Mouse (Mus musculus) testis, adult 2 months (tissue): ENCODE results near the gene Gm20388. TPM values are rescaled to one million over a fixed set of nuclear protein-coding genes. Genes with fewer than 3 reads are reported as not detected.
A peak's percentile ranks its signal among the peaks of the same experiment; 100 is the strongest.

Experiments used
- H3K27ac ChIP-seq: fragments of 200-500 bp; 2 replicates; pipeline ENCODE4 v1.5.1; 2012; ENCODE audit warnings: low read depth, low read length; ENCODE audit not compliant: control insufficient read depth, insufficient read depth
- H3K27me3 ChIP-seq: fragments of 200-500 bp; 2 replicates; pipeline ENCODE4 v1.6.1; 2012; ENCODE audit warnings: mild to moderate bottlenecking, low read length, moderate library complexity; ENCODE audit not compliant: control insufficient read depth, insufficient read depth
- H3K36me3 ChIP-seq: fragments of 200-500 bp; 2 replicates; pipeline ENCODE4 v1.6.1; 2012; ENCODE audit warnings: mild to moderate bottlenecking, low read length; ENCODE audit not compliant: control insufficient read depth, insufficient read depth
- H3K4me1 ChIP-seq: fragments of 200-500 bp; 2 replicates; pipeline ENCODE4 v1.6.1; 2012; ENCODE audit warnings: low read length; ENCODE audit not compliant: control insufficient read depth, insufficient read depth
- H3K4me3 ChIP-seq: fragments of 200-500 bp; 2 replicates; pipeline ENCODE4 v1.5.1; 2012; ENCODE audit warnings: low read depth, mild to moderate bottlenecking, low read length, moderate library complexity, mixed read lengths; ENCODE audit not compliant: control insufficient read depth
- CTCF ChIP-seq: fragments of 200-500 bp; IDR thresholded peaks from 2 replicates; pipeline ENCODE4 v1.5.1; 2012; ENCODE audit warnings: low read depth, mild to moderate bottlenecking, inconsistent platforms, low read length, moderate library complexity; ENCODE audit not compliant: control insufficient read depth, insufficient read depth, insufficient replicate concordance
- POLR2A ChIP-seq: fragments of 200-500 bp; IDR thresholded peaks from 2 replicates; pipeline ENCODE4 v1.6.1; 2012; ENCODE audit warnings: low read depth, mild to moderate bottlenecking, inconsistent platforms, low read length, moderate library complexity; ENCODE audit not compliant: control insufficient read depth
- polyA plus RNA-seq: library from polyadenylated mRNA; depleted of rRNA; stranded (reverse); fragments of >200 nt; gene quantifications from 2 replicates; pipeline ENCODE4 v1.2.3, GENCODE M21; 2012

Gm20388 gene
- polyA plus RNA-seq, 1 experiment = 5.6 TPM

DNA sequence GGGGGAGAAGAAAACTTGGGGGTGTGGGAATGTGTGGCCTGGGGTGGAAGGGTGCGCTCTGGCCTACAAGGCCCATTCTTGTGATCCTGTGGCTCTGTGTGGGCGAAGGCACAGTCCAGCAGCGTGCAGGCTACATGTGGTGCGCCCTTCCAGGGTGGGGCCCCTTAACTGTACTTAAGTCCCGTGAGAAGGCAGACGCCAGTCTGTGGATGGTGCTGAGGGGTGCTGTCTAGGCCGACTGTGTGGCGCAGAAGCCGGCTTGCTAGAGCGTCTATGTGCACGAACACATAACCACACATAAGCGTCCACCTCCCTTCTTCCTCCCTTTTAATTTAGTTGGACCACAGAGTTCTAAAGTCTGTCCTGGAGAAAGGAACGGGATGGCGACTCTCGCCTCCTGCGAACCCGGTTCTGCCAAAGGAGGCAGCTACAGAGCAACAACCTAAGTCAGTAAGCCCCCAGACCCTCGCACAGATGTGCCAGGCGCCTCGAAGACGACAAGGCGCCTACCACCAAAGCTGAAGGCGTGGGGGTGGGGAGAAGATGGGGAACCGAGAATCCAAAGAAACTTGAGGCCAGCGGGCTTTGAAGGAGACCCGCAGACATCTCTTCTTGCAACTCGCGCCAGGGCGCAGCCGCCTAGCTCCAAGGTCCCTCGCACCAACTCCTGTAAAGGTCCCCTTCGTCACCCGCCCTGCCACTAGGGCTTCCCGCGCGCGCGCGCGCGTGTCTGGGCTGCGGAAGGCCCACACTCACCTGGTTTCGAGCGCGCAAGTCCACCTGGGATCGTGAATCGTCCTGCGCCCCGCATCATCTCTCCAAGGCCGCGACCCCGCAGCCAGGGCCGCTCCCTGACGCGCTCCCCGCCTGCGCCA is 1171.8 kb downstream of the Gm20388 start:
- TF ChIP-seq CTCF (no peak), POLR2A (no peak)
- Histone ChIP-seq H3K27me3 (peaks cover 7% of the 10 kb centered on the region), H3K27ac (no peak overlapping the region), H3K4me1 (peaks cover 10% of the 10 kb centered on the region), H3K36me3 (no peaks in the 10 kb centered on the region), H3K4me3 (peak overlapping the region; percentile 20; the same call in 1 of the 2 replicates)

DNA sequence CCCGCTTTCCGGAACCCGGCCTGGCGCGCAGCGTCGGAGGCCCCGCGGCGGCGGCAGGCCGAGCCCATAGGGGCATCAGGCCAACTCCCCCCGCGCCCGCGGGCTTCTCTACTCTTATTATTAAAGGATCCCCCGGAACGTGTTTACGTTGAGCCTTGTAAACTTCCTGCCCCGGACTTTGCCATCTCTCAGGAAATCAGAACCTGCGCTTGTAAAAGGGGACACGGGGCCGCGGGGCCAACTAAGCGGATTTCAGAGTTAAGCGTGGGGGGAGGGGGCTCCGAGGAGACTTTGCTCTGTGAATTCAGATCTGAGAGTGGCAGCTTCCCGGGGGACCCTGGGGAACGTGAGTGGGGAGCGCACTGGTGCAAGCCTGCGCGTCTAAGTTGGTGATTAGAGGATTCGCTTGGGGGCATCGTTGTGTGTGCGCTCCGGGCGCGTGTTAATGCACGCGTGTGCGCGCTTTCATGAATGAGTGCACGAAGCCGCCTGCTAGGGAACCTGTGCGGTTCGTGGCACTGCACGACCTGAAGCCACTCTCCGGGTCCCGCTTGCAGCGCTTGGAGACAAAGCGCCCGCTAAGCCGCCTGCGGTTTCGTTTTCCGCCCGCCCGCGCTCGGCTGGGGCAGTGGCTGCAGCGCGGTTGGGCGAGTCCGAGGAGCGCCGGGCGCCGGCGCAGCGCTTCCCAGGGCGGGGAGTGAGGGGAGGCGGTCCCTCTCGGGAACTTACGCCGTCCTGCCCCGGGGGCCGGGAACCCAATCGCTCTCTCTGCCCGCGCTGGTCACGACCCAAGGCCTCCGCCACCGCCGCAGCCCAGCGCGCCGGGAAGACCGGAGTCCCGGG is 1172.7 kb downstream of the Gm20388 start:
- no peak overlapping the region for H3K27ac ChIP-seq
- H3K4me1 ChIP-seq = peaks cover 10% of the 10 kb centered on the region
- H3K36me3 ChIP-seq = no peaks in the 10 kb centered on the region
- peaks cover 7% of the 10 kb centered on the region for H3K27me3 ChIP-seq
- TF ChIP-seq POLR2A (no peak), CTCF (no peak)
- H3K4me3 ChIP-seq = peak overlapping the region; percentile 30; the same call in 1 of the 2 replicates

DNA sequence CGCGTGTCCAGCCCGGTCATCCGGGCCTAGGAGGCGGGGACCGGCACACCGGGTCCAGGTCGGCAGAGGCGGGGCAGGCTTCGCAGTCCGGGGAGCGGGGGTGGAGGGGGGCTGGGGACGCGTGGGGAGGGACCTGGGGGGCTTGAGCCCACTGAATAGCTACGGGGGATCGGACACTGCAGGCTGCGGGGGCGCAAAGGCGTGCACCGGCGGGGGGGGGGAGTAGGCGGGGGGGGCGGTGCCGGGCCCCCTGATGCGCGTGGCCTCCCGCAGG is 1173.2 kb downstream of the Gm20388 start:
- no peak for TF ChIP-seq CTCF
- Histone ChIP-seq H3K4me1 (peaks cover 10% of the 10 kb centered on the region), H3K27ac (no peak overlapping the region)

DNA sequence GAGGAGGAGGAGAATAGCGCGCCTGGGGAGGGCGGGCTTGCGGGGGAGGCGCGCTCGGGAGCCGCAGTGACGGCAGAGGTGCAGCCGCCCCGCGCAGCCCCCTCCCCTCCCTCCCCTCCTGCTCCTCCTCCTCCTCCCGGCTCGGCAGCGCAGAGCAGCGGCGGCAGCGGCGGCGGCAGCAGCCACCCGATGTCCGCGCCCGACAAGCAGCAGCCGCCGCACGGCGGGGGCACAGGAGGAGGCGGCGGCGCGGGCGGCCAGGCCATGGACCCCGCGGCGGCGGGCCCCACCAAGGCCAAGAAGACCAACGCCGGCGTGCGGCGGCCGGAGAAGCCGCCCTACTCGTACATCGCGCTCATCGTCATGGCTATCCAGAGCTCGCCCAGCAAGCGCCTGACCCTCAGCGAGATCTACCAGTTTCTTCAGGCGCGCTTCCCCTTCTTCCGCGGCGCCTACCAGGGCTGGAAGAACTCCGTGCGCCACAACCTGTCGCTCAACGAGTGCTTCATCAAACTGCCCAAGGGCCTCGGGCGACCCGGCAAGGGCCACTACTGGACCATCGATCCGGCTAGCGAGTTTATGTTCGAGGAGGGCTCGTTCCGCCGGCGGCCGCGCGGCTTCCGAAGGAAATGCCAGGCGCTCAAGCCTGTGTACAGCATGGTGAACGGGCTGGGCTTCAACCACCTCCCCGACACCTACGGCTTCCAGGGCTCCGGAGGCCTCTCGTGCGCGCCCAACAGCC is 1173.7 kb downstream of the Gm20388 start, which contains the start of gene Foxf1:
TSS of gene Foxf1 (plus strand) at position 177 of the 742 bp plus-strand sequence.
- Histone ChIP-seq H3K4me3 (peak within 1 kb of the TSS; percentile 30; the same call in 1 of the 2 replicates), H3K27ac (no peak within 1 kb of the TSS; the same call in 1 of the 2 replicates), H3K27me3 (peaks cover 10% of the 10 kb centered on the region), H3K36me3 (no peaks in the 10 kb centered on the region), H3K4me1 (peaks cover 10% of the 10 kb centered on the region)
- TF ChIP-seq CTCF = no peak
- TF ChIP-seq POLR2A = no peak

More for the DNA sequence above, 1173.2 kb downstream of the Gm20388 start:
- Histone ChIP-seq H3K36me3 (no peaks in the 10 kb centered on the region), H3K4me3 (peak overlapping the region; percentile 30; the same call in 1 of the 2 replicates), H3K27me3 (peaks cover 9% of the 10 kb centered on the region)

DNA sequence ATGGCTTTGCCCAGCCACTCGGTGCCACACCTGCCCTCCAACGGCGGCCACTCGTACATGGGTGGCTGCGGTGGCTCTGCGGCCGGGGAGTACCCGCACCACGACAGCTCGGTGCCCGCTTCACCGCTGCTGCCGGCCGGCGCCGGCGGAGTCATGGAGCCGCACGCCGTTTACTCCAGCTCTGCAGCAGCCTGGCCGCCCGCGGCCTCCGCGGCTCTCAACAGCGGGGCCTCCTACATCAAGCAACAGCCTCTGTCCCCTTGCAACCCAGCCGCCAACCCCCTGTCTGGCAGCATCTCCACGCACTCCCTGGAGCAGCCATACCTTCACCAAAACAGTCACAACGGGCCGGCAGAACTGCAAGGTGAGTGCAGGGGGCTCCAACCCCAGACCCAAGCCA is 1174.4 kb downstream of the Gm20388 start:
- peaks cover 10% of the 10 kb centered on the region for H3K27me3 ChIP-seq
- H3K27ac ChIP-seq = no peak overlapping the region
- TF ChIP-seq CTCF (no peak), POLR2A (no peak)

DNA sequence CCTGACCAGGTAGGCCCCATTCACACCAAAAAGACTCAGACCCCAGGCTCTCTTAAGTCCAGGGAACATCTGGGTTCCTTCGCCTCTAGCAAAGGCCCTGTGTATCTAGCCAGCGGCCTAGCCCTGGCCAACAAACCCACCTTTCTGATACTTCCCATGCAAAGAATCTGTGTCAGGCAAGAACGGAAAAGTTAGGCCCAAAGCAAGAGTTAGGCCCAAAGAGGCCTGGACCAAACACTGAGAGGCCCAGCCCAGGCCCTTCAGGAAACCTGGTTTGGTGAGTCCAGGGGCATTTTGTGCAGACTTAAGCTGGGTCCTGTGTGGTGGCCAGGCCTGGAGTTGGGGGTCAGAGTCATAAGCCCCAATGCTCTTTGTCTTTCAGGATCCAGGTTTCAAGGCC is 1174.9 kb downstream of the Gm20388 start:
- H3K4me1 ChIP-seq = peaks cover 10% of the 10 kb centered on the region

More for the DNA sequence above, 1174.4 kb downstream of the Gm20388 start:
- Histone ChIP-seq H3K4me1 (peaks cover 10% of the 10 kb centered on the region), H3K36me3 (no peaks in the 10 kb centered on the region), H3K4me3 (no peak overlapping the region; the same call in 1 of the 2 replicates)

More for the DNA sequence above, 1174.9 kb downstream of the Gm20388 start:
- peaks cover 10% of the 10 kb centered on the region for H3K27me3 ChIP-seq
- H3K36me3 ChIP-seq = no peaks in the 10 kb centered on the region
- H3K27ac ChIP-seq = no peak overlapping the region
- no peak overlapping the region for H3K4me3 ChIP-seq
- TF ChIP-seq CTCF (no peak), POLR2A (no peak)
